Mouse (Mus musculus) liver, embryonic 15.5 days (tissue): ENCODE measurements around the gene Cd164l2. TPM values are rescaled to one million over a fixed set of nuclear protein-coding genes. Genes with fewer than 3 reads are reported as not detected.

Experiments
- ATAC-seq: fragments of 200-750 bp; cut with Nextera tagmentation; 2 replicates; pipeline ENCODE4 v1.8.0; 2017; ENCODE audit warnings: moderate number of reproducible peaks, mild to moderate bottlenecking, moderate library complexity; ENCODE audit not compliant: insufficient read depth
- H3K27ac ChIP-seq: fragments of 300-500 bp; sonication (generic); replicated peaks from 2 replicates; pipeline ENCODE4 v1.5.1; 2015; ENCODE audit warnings: mild to moderate bottlenecking, inconsistent platforms
- H3K27me3 ChIP-seq: fragments of 300-500 bp; sonication (generic); 2 replicates; pipeline ENCODE4 v1.6.1; 2015; ENCODE audit warnings: mild to moderate bottlenecking, inconsistent platforms
- H3K36me3 ChIP-seq: fragments of 300-500 bp; sonication (generic); replicated peaks from 2 replicates; pipeline ENCODE4 v1.6.1; 2015; ENCODE audit warnings: moderate library complexity, mild to moderate bottlenecking, inconsistent platforms
- H3K4me1 ChIP-seq: fragments of 300-500 bp; sonication (generic); replicated peaks from 2 replicates; pipeline ENCODE4 v1.6.1; 2015; ENCODE audit warnings: inconsistent platforms
- H3K4me2 ChIP-seq: fragments of 300-500 bp; sonication (generic); 2 replicates; pipeline ENCODE4 v1.6.1; 2015; ENCODE audit warnings: moderate library complexity, mild to moderate bottlenecking, inconsistent platforms
- H3K4me3 ChIP-seq: fragments of 300-500 bp; sonication (generic); replicated peaks from 2 replicates; pipeline ENCODE4 v1.5.1; 2015; ENCODE audit warnings: mild to moderate bottlenecking, inconsistent platforms
- H3K9ac ChIP-seq: fragments of 300-500 bp; sonication (generic); 2 replicates; pipeline ENCODE4 v1.6.1; 2015; ENCODE audit warnings: moderate library complexity, mild to moderate bottlenecking, inconsistent platforms
- H3K9me3 ChIP-seq: fragments of 300-500 bp; sonication (generic); replicated peaks from 2 replicates; pipeline ENCODE4 v1.6.1; 2016; ENCODE audit warnings: inconsistent platforms
- WGBS: fragments of 180-500 bp; shearing (Covaris S2); methylation state at CpG from one replicate; pipeline ENCODE4 v1.1.7; 2015; ENCODE audit warnings: mixed read lengths; ENCODE audit not compliant: insufficient replicate concordance; 5-methylcytosine and 5-hydroxymethylcytosine counted together
- polyA plus RNA-seq: library from polyadenylated mRNA; unstranded; fragments of >200 nt; fragmentation: Nextera tagmentation; extraction: Ambion mirVana; gene quantifications from 2 replicates; pipeline ENCODE4 v1.2.1, GENCODE M21; 2015

Gene Cd164l2
- polyA plus RNA-seq, 1 experiment from 2014 or later: not detected

- peaks cover 78% of the 10 kb centered on the region for H3K4me1 ChIP-seq
- no peak for ATAC-seq
- no peak overlapping the region for H3K4me3 ChIP-seq
- WGBS: 70% methylated on average over 9 of the region's 9 CpGs
- H3K27ac ChIP-seq: no peak overlapping the region
- H3K4me2 ChIP-seq: no peak overlapping the region
- H3K9ac ChIP-seq: no peak overlapping the region
- H3K27me3 ChIP-seq: peaks cover 39% of the 10 kb centered on the region
- no peaks in the 10 kb centered on the region for H3K9me3 ChIP-seq
- no peaks in the 10 kb centered on the region for H3K36me3 ChIP-seq
Observed at GRCm38 (mm10) chr4:133242710-133243109, 30.8 kb downstream of the Cd164l2 start.

- H3K4me1 ChIP-seq: peaks cover 78% of the 10 kb centered on the region
- no peaks in the 10 kb centered on the region for H3K9me3 ChIP-seq
- no peak overlapping the region for H3K9ac ChIP-seq
- no peak overlapping the region for H3K4me2 ChIP-seq
- peaks cover 47% of the 10 kb centered on the region for H3K27me3 ChIP-seq
- no peak overlapping the region for H3K27ac ChIP-seq
- ATAC-seq: no peak
- 51% methylated on average over 13 of the region's 13 CpGs for WGBS
- no peak overlapping the region for H3K4me3 ChIP-seq
- H3K36me3 ChIP-seq: no peaks in the 10 kb centered on the region
Observed at GRCm38 (mm10) chr4:133243538-133243937, 31.6 kb downstream of the Cd164l2 start.

DNA sequence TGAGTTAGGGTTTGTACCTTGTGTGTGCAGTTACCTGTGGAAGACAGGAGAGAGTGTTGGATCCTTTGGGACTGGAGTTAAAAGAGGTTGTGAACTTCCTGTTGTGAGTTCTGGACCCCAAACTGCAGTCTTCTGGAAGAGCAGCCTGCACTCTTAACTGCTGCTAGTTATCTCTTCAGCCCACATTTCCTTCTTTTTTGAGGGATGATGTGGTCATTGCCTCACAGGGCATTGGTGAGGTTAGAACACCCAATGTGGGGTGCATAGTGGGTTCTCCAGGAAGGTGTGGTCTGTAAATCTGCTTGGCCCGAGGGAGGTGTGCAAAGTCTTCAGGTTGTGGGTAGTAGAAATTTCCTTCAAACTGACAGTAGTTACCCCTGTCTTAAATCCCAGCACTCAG lies 32.4 kb downstream of the Cd164l2 start:
- no peak for ATAC-seq
- Histone ChIP-seq H3K4me3 (no peak overlapping the region), H3K9ac (no peak overlapping the region), H3K27me3 (peaks cover 52% of the 10 kb centered on the region), H3K9me3 (no peaks in the 10 kb centered on the region), H3K4me1 (peaks cover 84% of the 10 kb centered on the region), H3K27ac (no peak overlapping the region), H3K36me3 (no peaks in the 10 kb centered on the region), H3K4me2 (no peak overlapping the region)
- 17% methylated on average over 1 of the region's 1 CpGs for WGBS

DNA sequence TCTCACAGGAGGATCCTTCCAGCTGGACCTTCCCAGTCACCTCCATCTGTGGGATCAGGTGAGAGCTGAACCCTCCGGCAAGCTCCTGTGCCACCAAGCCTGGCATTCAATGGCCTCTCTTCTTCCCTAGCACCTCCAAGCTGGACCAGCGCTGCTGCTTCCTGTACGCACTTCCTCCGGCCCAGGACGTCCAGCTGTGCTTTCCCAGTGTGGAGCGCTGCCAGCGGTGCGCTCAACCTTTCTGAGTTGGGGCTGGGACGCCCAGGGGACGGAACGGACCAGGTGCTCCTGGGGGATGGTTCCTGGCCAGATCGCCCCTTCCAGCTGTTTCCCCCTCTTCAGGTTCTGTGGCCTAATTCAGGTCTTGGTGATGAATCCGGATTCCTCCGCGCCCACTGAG lies 35.1 kb downstream of the Cd164l2 start:
- Histone ChIP-seq H3K36me3 (no peaks in the 10 kb centered on the region), H3K9ac (0 out of 2 replicates have a peak overlapping the region, but pooled peaks have one; percentile 2), H3K27ac (peak overlapping the region; percentile 82), H3K4me1 (peaks cover 84% of the 10 kb centered on the region), H3K27me3 (peaks cover 78% of the 10 kb centered on the region), H3K4me3 (no peak overlapping the region; the same call in 1 of the 2 replicates), H3K9me3 (no peaks in the 10 kb centered on the region), H3K4me2 (peak overlapping the region; percentile 59)
- ATAC-seq: no peak
- WGBS: 65% methylated on average over 15 of the region's 15 CpGs

GRCm38 (mm10) chr4:133247806-133248449 lies 36.0 kb downstream of the Cd164l2 start:
- no peaks in the 10 kb centered on the region for H3K36me3 ChIP-seq
- H3K9me3 ChIP-seq: no peaks in the 10 kb centered on the region
- H3K27me3 ChIP-seq: peaks cover 78% of the 10 kb centered on the region
- peak overlapping the region; percentile 17 for H3K4me3 ChIP-seq
- H3K4me1 ChIP-seq: peaks cover 76% of the 10 kb centered on the region
- H3K27ac ChIP-seq: peak overlapping the region; percentile 82
- peak overlapping the region; percentile 19; the same call in 1 of the 2 replicates for H3K9ac ChIP-seq
- 23% methylated on average over 13 of the region's 13 CpGs for WGBS
- H3K4me2 ChIP-seq: peak overlapping the region; percentile 59
- peak; percentile 95 for ATAC-seq

DNA sequence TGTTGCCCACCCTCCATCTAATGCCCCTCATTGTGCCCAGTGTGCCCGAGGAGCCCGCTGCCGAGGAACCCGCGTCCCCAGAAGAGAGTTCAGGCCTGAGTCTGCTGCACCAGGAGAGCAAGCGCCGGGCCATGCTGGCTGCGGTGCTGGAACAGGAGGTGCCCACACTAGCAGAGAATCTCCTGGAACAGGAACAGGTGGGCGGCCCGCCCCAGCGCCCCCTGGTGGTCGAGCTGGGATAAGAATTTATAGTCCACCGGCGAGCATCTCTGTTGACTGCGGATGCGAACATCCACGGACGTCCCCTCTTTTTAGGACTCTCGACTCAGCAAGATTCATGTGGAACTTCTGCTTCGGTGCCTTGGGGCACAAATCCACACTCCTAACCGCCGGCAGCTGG lies 38.7 kb downstream of the Cd164l2 start:
- ATAC-seq: no peak

GRCm38 (mm10) chr4:133251214-133251613 lies 39.3 kb downstream of the Cd164l2 start:
- Histone ChIP-seq H3K9me3 (no peaks in the 10 kb centered on the region), H3K36me3 (no peaks in the 10 kb centered on the region), H3K4me3 (0 out of 2 replicates have a peak overlapping the region, but pooled peaks have one; percentile 11), H3K9ac (no peak overlapping the region), H3K4me1 (peaks cover 52% of the 10 kb centered on the region), H3K4me2 (peak overlapping the region; percentile 41), H3K27ac (no peak overlapping the region), H3K27me3 (peaks cover 86% of the 10 kb centered on the region)
- ATAC-seq: no peak
- 40% methylated on average over 31 of the region's 31 CpGs for WGBS

More for the DNA sequence above, 38.7 kb downstream of the Cd164l2 start:
- no peak overlapping the region for H3K27ac ChIP-seq
- H3K27me3 ChIP-seq: peaks cover 82% of the 10 kb centered on the region
- H3K4me1 ChIP-seq: peaks cover 52% of the 10 kb centered on the region
- H3K4me2 ChIP-seq: peak overlapping the region; percentile 41
- no peak overlapping the region for H3K4me3 ChIP-seq
- 11% methylated on average over 22 of the region's 22 CpGs for WGBS
- H3K9ac ChIP-seq: no peak overlapping the region
- H3K36me3 ChIP-seq: no peaks in the 10 kb centered on the region
- H3K9me3 ChIP-seq: no peaks in the 10 kb centered on the region

GRCm38 (mm10) chr4:133252089-133252488 lies 40.2 kb downstream of the Cd164l2 start:
- Histone ChIP-seq H3K27ac (no peak overlapping the region), H3K9ac (no peak overlapping the region), H3K27me3 (peaks cover 86% of the 10 kb centered on the region), H3K4me2 (no peak overlapping the region), H3K4me1 (peaks cover 50% of the 10 kb centered on the region), H3K4me3 (no peak overlapping the region), H3K36me3 (no peaks in the 10 kb centered on the region), H3K9me3 (no peaks in the 10 kb centered on the region)
- 56% methylated on average over 4 of the region's 4 CpGs for WGBS
- no peak for ATAC-seq

DNA sequence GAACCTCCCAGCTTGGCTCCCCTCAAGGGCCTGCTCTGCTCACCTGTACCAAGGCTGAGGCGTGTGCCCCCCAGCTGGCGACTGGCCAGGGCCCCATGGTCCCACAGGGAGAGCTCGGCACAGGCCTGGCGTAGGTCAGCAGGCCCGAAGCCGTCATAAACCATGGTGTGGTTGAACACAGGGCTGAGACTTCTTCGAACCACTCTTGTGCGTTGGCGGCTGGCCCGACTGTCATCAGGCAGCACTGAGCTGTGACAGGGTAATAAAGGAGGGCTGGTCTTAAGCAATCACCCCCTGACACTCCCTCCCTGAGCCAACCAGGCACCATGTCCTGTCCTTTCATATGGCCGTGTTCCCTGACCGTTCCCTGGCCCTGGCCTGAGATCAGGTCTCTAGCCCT lies 41.5 kb downstream of the Cd164l2 start:
- no peak for ATAC-seq
- WGBS: 81% methylated on average over 12 of the region's 12 CpGs
- Histone ChIP-seq H3K4me2 (no peak overlapping the region), H3K9ac (no peak overlapping the region), H3K36me3 (no peaks in the 10 kb centered on the region), H3K4me3 (no peak overlapping the region), H3K27me3 (peaks cover 83% of the 10 kb centered on the region), H3K27ac (no peak overlapping the region), H3K4me1 (peaks cover 36% of the 10 kb centered on the region), H3K9me3 (no peaks in the 10 kb centered on the region)

- 59% methylated on average over 6 of the region's 6 CpGs for WGBS
- Histone ChIP-seq H3K4me2 (no peak overlapping the region), H3K27me3 (peaks cover 73% of the 10 kb centered on the region)
Observed at GRCm38 (mm10) chr4:133255392-133255791, 43.5 kb downstream of the Cd164l2 start.

GRCm38 (mm10) chr4:133256820-133257219 lies 44.9 kb downstream of the Cd164l2 start:
- no peak overlapping the region for H3K4me3 ChIP-seq
- H3K9me3 ChIP-seq: no peaks in the 10 kb centered on the region
- no peak overlapping the region for H3K9ac ChIP-seq
- H3K27ac ChIP-seq: no peak overlapping the region
- 35% methylated on average over 24 of the region's 24 CpGs for WGBS
- no peak for ATAC-seq
- H3K4me1 ChIP-seq: peaks cover 10% of the 10 kb centered on the region; the same call in 1 of the 2 replicates
- peak overlapping the region; percentile 15; the same call in 1 of the 2 replicates for H3K4me2 ChIP-seq
- no peaks in the 10 kb centered on the region for H3K36me3 ChIP-seq
- H3K27me3 ChIP-seq: peaks cover 59% of the 10 kb centered on the region

More at GRCm38 (mm10) chr4:133255392-133255791, 43.5 kb downstream of the Cd164l2 start:
- Histone ChIP-seq H3K9ac (no peak overlapping the region), H3K27ac (no peak overlapping the region), H3K9me3 (no peaks in the 10 kb centered on the region), H3K4me1 (peaks cover 17% of the 10 kb centered on the region), H3K4me3 (no peak overlapping the region), H3K36me3 (no peaks in the 10 kb centered on the region)
- no peak for ATAC-seq
